Mouse (Mus musculus) hindbrain, postnatal 0 days (tissue): Measurements from ENCODE around the gene Creld2. TPM values are rescaled to one million over a fixed set of nuclear protein-coding genes. Genes with fewer than 3 reads are reported as not detected.

Experiments used
- ATAC-seq: fragments of 200-750 bp; cut with Nextera tagmentation; 2 replicates; pipeline ENCODE4 v1.8.0; 2017; ENCODE audit warnings: mild to moderate bottlenecking, moderate TSS enrichment, moderate library complexity
- DNase-seq: peaks from one replicate; pipeline ENCODE4 v3.0.0-alpha.2; 2015; ENCODE audit warnings: low spot score
- H3K27ac ChIP-seq: fragments of 300-500 bp; sonication (generic); 2 replicates; pipeline ENCODE4 v1.5.1; 2014; ENCODE audit warnings: mild to moderate bottlenecking
- H3K27me3 ChIP-seq: fragments of 300-500 bp; sonication (generic); 2 replicates; pipeline ENCODE4 v1.6.1; 2014; ENCODE audit warnings: low read length, mixed read lengths; ENCODE audit not compliant: insufficient read depth
- H3K36me3 ChIP-seq: fragments of 300-500 bp; sonication (generic); 2 replicates; pipeline ENCODE4 v1.6.1; 2014; ENCODE audit warnings: low read length, mixed read lengths; ENCODE audit not compliant: insufficient read depth
- H3K4me1 ChIP-seq: fragments of 300-500 bp; sonication (generic); 2 replicates; pipeline ENCODE4 v1.6.1; 2014; ENCODE audit warnings: antibody characterized with exemption, low read length, mixed read lengths; ENCODE audit not compliant: insufficient read depth
- H3K4me2 ChIP-seq: fragments of 300-500 bp; sonication (generic); 2 replicates; pipeline ENCODE4 v1.6.1; 2014; ENCODE audit warnings: low read depth, mild to moderate bottlenecking, low read length, moderate library complexity, mixed read lengths
- H3K4me3 ChIP-seq: fragments of 300-500 bp; sonication (generic); 2 replicates; pipeline ENCODE4 v1.5.1; 2014; ENCODE audit warnings: low read length
- H3K9ac ChIP-seq: fragments of 300-500 bp; sonication (generic); replicated peaks from 2 replicates; pipeline ENCODE4 v1.6.1; 2014; ENCODE audit warnings: mild to moderate bottlenecking, low read length, moderate library complexity, mixed read lengths
- H3K9me3 ChIP-seq: fragments of 300-500 bp; sonication (generic); 2 replicates; pipeline ENCODE4 v1.6.1; 2016; ENCODE audit warnings: low read length, mixed read lengths
- CTCF ChIP-seq: IDR thresholded peaks from 2 replicates; pipeline ENCODE4 v1.5.1; 2016; ENCODE audit warnings: antibody characterized with exemption, control low read depth, low read depth
- WGBS: fragments of 180-500 bp; shearing (Covaris S2); extraction: QIAGEN DNeasy Blood & Tissue Kit; methylation state at CpG from one replicate; pipeline ENCODE4 v1.1.7; 2014; 5-methylcytosine and 5-hydroxymethylcytosine counted together
- polyA plus RNA-seq: library from polyadenylated mRNA; unstranded; fragments of >200 nt; fragmentation: Nextera tagmentation; extraction: Ambion mirVana; gene quantifications from 2 replicates; pipeline ENCODE4 v1.2.1, GENCODE M21; 2015
- total RNA-seq: library from RNA; depleted of rRNA; stranded (reverse); fragments of >200 nt; gene quantifications from 2 replicates; pipeline ENCODE4 v1.2.3, GENCODE M21; 2014

The Creld2 gene
- total and polyA plus RNA-seq, 2 experiments from 2014 or later, result 18.9 to 40.1 TPM

DNA sequence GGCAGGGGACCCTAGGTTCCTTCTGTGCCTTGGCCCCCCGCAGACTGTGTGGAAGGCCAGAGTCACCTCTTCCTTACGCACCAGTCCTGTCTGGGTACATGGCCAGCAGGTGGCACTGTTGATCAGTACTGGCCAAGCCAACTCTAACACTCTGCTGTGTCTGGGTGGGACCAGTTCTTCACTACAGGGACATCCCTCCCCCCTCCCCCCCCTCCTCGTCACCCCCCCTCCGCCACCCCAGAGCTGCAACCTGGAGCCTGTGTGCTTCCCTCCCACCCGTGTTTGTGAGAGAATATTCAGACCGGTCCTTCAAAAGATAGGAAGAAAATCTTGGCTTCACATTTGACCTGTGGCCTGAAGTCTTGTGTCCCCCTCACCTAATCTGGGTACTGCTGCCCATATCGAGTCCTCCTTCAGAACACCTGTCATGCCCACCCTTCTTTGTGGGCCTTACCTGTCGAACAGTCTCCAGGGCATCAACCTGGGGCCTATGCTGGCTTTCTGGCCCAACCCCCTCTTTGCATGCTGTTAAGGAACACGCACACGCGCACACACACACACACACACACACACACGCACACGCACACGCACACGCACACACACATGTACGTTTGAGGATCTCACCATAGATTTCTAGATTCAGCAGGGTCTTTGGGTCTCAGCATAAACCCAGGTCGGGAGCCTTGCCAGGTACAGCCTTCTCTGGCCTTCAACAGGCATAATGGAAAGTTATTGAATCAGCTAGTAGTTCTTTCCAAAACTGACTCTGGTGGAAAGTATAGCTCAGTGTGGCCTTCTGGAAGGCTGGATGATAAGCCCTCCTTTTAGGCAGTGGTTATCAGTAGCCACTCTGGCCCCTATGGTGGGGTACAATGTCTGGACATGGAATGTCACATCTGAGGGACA is 9.6 kb downstream of the Creld2 start:
- Histone ChIP-seq H3K27ac (no peak overlapping the region), H3K9me3 (no peaks in the 10 kb centered on the region), H3K4me1 (no peaks in the 10 kb centered on the region), H3K4me2 (no peak overlapping the region), H3K9ac (no peak overlapping the region), H3K27me3 (no peaks in the 10 kb centered on the region), H3K4me3 (no peak overlapping the region), H3K36me3 (peaks cover 22% of the 10 kb centered on the region)
- TF ChIP-seq CTCF, result peak; percentile 91
- 57% methylated on average over 17 of the region's 17 CpGs for WGBS
- peak; percentile 92 for DNase-seq
- ATAC-seq, result peak; percentile 90

DNA sequence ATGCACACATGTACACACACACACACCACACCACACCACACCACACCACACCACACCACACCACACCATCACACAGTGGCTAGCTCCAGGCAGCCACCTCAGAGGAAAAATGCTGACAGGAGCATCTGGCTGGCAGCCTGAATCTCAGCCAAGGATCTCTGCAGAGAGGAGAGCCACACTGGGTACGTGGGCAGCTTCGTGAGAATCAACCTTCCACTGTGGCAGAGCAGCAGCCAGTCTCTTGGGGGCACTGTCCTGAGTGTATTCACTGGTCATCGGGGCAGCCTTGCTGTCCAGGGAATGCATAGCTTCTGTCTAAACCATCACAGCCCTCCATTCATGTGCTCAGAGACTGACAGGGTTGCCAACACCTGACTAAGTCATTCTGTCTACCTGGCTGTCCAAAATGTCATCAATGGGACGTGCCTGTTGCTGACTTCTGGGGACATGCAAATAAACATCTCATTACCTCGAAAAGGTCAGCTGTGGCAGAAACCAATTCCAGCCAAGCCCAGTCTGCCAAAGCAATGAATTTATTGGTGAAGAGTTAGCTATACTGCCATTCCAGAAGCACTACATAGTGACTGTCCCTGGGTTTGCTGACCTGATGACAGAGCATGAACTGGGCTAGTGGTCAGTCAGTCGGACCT is 10.5 kb downstream of the Creld2 start:
- Histone ChIP-seq H3K27me3 (no peaks in the 10 kb centered on the region), H3K4me2 (no peak overlapping the region), H3K36me3 (peaks cover 15% of the 10 kb centered on the region), H3K4me1 (no peaks in the 10 kb centered on the region), H3K9ac (no peak overlapping the region), H3K27ac (no peak overlapping the region), H3K9me3 (no peaks in the 10 kb centered on the region), H3K4me3 (no peak overlapping the region)
- TF ChIP-seq CTCF, result no peak
- 72% methylated on average over 6 of the region's 6 CpGs for WGBS
- ATAC-seq (no peak), DNase-seq (no peak)

DNA sequence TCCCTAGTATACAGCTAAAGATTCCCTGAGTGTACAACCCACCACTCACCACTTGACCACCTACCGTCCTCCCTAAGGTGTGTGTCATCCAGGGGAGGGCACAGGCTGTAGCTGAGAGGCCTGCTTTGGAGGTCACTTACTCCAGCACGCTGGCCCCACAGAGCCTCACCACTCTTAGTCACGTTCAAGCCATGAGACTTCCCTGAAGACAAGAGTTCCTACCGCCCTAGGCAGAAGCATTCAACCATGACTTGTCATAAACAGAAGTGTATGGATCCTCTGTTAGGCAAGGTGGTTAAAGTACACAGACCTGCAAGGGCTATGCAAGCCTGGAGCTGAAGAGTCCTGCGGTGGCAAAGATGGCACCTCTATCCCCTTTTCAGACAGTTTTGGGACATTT is 11.2 kb downstream of the Creld2 start:
- no peaks in the 10 kb centered on the region for H3K27me3 ChIP-seq
- no peak overlapping the region for H3K27ac ChIP-seq
- ATAC-seq (no peak), DNase-seq (no peak)
- no peak overlapping the region for H3K9ac ChIP-seq
- no peaks in the 10 kb centered on the region for H3K4me1 ChIP-seq
- 78% methylated on average over 5 of the region's 5 CpGs for WGBS
- H3K4me2 ChIP-seq, result no peak overlapping the region
- no peaks in the 10 kb centered on the region for H3K9me3 ChIP-seq
- H3K36me3 ChIP-seq, result peaks cover 9% of the 10 kb centered on the region
- TF ChIP-seq CTCF, result no peak
- H3K4me3 ChIP-seq, result no peak overlapping the region

DNA sequence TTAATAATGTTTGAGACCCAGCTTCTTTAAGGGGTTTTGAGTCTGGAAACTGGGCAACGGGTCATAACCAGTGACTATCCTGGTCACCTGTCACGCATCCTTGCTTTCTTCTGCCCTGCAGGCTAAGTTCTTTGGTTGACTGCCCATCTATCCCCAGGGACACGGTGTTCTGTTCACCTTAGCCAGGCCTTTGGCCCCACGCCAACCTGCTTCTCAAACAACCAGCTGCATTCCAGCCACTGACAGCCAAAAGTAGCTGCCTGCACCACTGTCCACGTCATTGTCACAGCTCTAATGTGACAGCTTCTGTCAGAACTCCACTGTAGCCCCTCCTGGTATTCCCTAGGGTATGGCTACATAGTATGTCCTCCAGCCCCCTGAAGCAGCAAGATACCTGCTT is 12.0 kb downstream of the Creld2 start:
- Histone ChIP-seq H3K9me3 (no peaks in the 10 kb centered on the region), H3K4me2 (no peak overlapping the region), H3K4me3 (no peak overlapping the region), H3K27me3 (no peaks in the 10 kb centered on the region), H3K4me1 (no peaks in the 10 kb centered on the region), H3K27ac (no peak overlapping the region), H3K9ac (no peak overlapping the region), H3K36me3 (peaks cover 2% of the 10 kb centered on the region)
- DNase-seq (peak; percentile 2), ATAC-seq (no peak)
- TF ChIP-seq CTCF, result no peak
- WGBS, result 59% methylated on average over 5 of the region's 5 CpGs

DNA sequence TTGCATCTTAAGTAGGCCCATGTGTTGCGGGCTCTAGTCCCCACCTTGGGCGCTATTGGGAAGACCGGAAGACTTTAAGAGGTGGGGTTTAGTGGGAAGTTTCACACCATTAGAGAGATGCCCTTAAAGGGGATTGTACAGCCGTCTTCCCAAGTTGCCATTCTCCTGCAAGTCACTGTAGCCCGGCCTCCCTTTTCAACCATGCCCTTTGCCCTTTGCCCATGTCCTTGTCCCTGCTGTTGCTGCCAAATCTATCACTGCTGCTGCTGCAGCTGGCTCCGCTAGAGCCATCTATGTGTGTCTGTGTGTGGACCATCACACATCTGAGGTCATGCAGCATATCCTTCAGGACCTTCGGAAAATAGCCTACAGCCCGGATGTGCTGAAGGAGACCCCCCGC is 13.1 kb downstream of the Creld2 start:
- Histone ChIP-seq H3K4me2 (no peak overlapping the region), H3K9ac (no peak overlapping the region), H3K27ac (no peak overlapping the region), H3K4me3 (no peak overlapping the region), H3K9me3 (no peaks in the 10 kb centered on the region), H3K27me3 (no peaks in the 10 kb centered on the region), H3K36me3 (no peaks in the 10 kb centered on the region), H3K4me1 (peaks cover 4% of the 10 kb centered on the region; the same call in 1 of the 2 replicates)
- no peak for TF ChIP-seq CTCF
- no peak for DNase-seq
- 83% methylated on average over 9 of the region's 9 CpGs for WGBS
- ATAC-seq, result no peak

DNA sequence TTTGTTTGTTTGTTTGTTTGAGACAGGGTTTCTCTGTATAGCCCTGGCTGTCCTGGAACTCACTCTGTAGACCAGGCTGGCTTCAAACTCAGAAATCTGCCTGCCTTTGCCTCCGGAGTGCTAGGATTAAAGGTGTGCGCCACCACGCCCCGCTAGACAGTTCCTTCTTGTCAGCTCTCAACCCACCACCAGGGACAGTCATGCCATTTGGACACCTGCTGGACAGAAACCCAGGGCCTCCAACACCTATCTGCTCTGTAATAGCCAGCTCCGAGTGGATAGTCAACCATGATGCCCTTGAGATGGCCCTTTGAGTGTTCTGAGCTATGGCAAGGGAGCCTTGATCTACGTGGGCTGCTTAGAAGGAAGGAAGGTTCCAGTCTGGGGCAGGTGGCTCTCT is 16.6 kb downstream of the Creld2 start:
- H3K4me1 ChIP-seq, result peaks cover 17% of the 10 kb centered on the region; the same call in 1 of the 2 replicates
- WGBS, result 88% methylated on average over 6 of the region's 6 CpGs
- no peaks in the 10 kb centered on the region for H3K9me3 ChIP-seq
- no peaks in the 10 kb centered on the region for H3K36me3 ChIP-seq
- no peak overlapping the region for H3K4me2 ChIP-seq
- no peak overlapping the region for H3K9ac ChIP-seq
- TF ChIP-seq CTCF, result peak; percentile 43
- DNase-seq (no peak), ATAC-seq (no peak)
- no peaks in the 10 kb centered on the region for H3K27me3 ChIP-seq
- H3K4me3 ChIP-seq, result no peak overlapping the region
- no peak overlapping the region for H3K27ac ChIP-seq
